Mouse (Mus musculus) adrenal gland, postnatal 4 days (tissue): ENCODE data around the gene Ngf. TPM values are rescaled to one million over a fixed set of nuclear protein-coding genes. Genes with fewer than 3 reads are reported as not detected.

ENCODE experiments used
- DNase-seq, 2 experiments: peaks; one replicate each; pipeline ENCODE4 v3.0.0; 2021 to 2022; ENCODE audit warnings: low spot score in 2 of 2, mixed read lengths in 2 of 2
- total RNA-seq, 2 experiments: library from RNA; stranded (reverse); gene quantifications; 2 replicates each; pipeline ENCODE4 v1.2.3; 2021

The Ngf gene
- total RNA-seq, 2 experiments from 2014 or later, result 1.9 to 2.7 TPM

GRCm38 (mm10) chr3:102506061-102506460 lies 36.3 kb downstream of the Ngf start:
- DNase-seq, result no peak

- DNase-seq, result no peak
Measured at GRCm38 (mm10) chr3:102507666-102508260, 38.0 kb downstream of the Ngf start.

- no peak for DNase-seq
Measured at GRCm38 (mm10) chr3:102508455-102508854, 38.7 kb downstream of the Ngf start.

GRCm38 (mm10) chr3:102509601-102510000 lies 39.9 kb downstream of the Ngf start:
- no peak for DNase-seq

- DNase-seq, result no peak
Measured at GRCm38 (mm10) chr3:102516937-102517336, 47.2 kb downstream of the Ngf start.

- no peak for DNase-seq
Measured at GRCm38 (mm10) chr3:102521061-102521460, 51.3 kb downstream of the Ngf start.

GRCm38 (mm10) chr3:102523711-102524110 lies 54.0 kb downstream of the Ngf start:
- DNase-seq, result no peak

- no peak for DNase-seq
Measured at GRCm38 (mm10) chr3:102524951-102525350, 55.2 kb downstream of the Ngf start.

- DNase-seq, result no peak
Measured at GRCm38 (mm10) chr3:102525856-102526255, 56.1 kb downstream of the Ngf start.

- no peak for DNase-seq
Measured at GRCm38 (mm10) chr3:102526481-102526880, 56.8 kb downstream of the Ngf start.

- DNase-seq, result no peak
Measured at GRCm38 (mm10) chr3:102534744-102535143, 65.0 kb downstream of the Ngf start.

GRCm38 (mm10) chr3:102543646-102544045 lies 73.9 kb downstream of the Ngf start:
- DNase-seq, result no peak

GRCm38 (mm10) chr3:102547536-102547935 lies 77.8 kb downstream of the Ngf start:
- DNase-seq, result no peak

GRCm38 (mm10) chr3:102553935-102554670 lies 84.4 kb downstream of the Ngf start:
- no peak for DNase-seq

GRCm38 (mm10) chr3:102556108-102556507 lies 86.4 kb downstream of the Ngf start:
- no peak for DNase-seq

- no peak for DNase-seq
Measured at GRCm38 (mm10) chr3:102556645-102557044, 86.9 kb downstream of the Ngf start.
